Mouse (Mus musculus) intestine, embryonic 14.5 days (tissue): Measurements from ENCODE around the gene Tubg1. TPM values are rescaled to one million over a fixed set of nuclear protein-coding genes. Genes with fewer than 3 reads are reported as not detected.

Experiments
- ATAC-seq: fragments of 200-750 bp; cut with Nextera tagmentation; replicated peaks from 2 replicates; pipeline ENCODE4 v1.8.0; 2017; ENCODE audit warnings: low read depth, moderate number of reproducible peaks, moderate TSS enrichment, moderate library complexity; ENCODE audit not compliant: low FRiP score, low TSS enrichment
- DNase-seq: peaks from one replicate; pipeline ENCODE4 v3.0.0-alpha.2; 2018; ENCODE audit warnings: low spot score
- H3K27ac ChIP-seq: fragments of 300-500 bp; sonication (generic); 2 replicates; pipeline ENCODE4 v1.5.1; 2014; ENCODE audit warnings: low read depth, mild to moderate bottlenecking, control low read depth
- H3K27me3 ChIP-seq: fragments of 300-500 bp; sonication (generic); replicated peaks from 2 replicates; pipeline ENCODE4 v1.6.1; 2014; ENCODE audit warnings: low read length, control low read depth; ENCODE audit not compliant: control insufficient read depth, insufficient read depth
- H3K36me3 ChIP-seq: fragments of 300-500 bp; sonication (generic); 2 replicates; pipeline ENCODE4 v1.6.1; 2014; ENCODE audit warnings: low read length, control low read depth; ENCODE audit not compliant: control insufficient read depth, insufficient read depth
- H3K4me1 ChIP-seq: fragments of 300-500 bp; sonication (generic); replicated peaks from 2 replicates; pipeline ENCODE4 v1.6.1; 2014; ENCODE audit warnings: low read length, control low read depth, mixed read lengths; ENCODE audit not compliant: control insufficient read depth, insufficient read depth
- H3K4me2 ChIP-seq: fragments of 300-500 bp; sonication (generic); 2 replicates; pipeline ENCODE4 v1.6.1; 2014; ENCODE audit warnings: low read length
- H3K4me3 ChIP-seq: fragments of 300-500 bp; sonication (generic); 2 replicates; pipeline ENCODE4 v1.5.1; 2014; ENCODE audit warnings: low read depth, low read length, control low read depth, mixed read lengths
- H3K9ac ChIP-seq: fragments of 300-500 bp; sonication (generic); 2 replicates; pipeline ENCODE4 v1.6.1; 2014; ENCODE audit warnings: mild to moderate bottlenecking, low read length
- H3K9me3 ChIP-seq: fragments of 300-500 bp; sonication (generic); 2 replicates; pipeline ENCODE4 v1.6.1; 2016; ENCODE audit warnings: low read length, control low read depth; ENCODE audit not compliant: control insufficient read depth
- WGBS: fragments of 180-500 bp; shearing (Covaris S2); extraction: QIAGEN DNeasy Blood & Tissue Kit; methylation state at CpG from one replicate; pipeline ENCODE4 v1.1.7; 2014; 5-methylcytosine and 5-hydroxymethylcytosine counted together
- polyA plus RNA-seq: library from polyadenylated mRNA; unstranded; fragments of >200 nt; fragmentation: Nextera tagmentation; extraction: Ambion mirVana; gene quantifications from 2 replicates; pipeline ENCODE4 v1.2.1, GENCODE M21; 2014

Tubg1 gene
- polyA plus RNA-seq, 1 experiment from 2014 or later, result 73.8 TPM

DNA sequence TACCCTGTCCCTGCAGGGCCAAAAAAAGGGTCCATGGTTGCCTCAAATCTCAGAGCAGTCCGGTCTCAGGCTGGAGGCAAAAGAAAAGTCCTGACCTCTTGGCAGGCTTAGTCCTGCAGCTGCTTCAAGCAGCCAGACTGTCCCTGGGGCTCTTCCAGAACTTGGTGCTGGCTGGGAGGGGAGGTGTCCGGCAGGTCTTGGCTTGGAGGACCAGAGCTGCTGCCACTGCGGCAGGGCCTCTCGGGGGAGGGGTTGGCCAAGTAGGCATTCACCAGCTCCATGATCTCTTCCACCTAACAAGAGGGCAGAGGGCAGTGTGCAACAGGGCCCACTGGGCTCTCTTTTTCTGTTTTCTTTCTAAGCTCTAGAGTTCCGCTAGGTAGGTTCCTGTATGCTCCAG, 43.0 kb downstream of the Tubg1 start:
- peaks cover 40% of the 10 kb centered on the region for H3K27me3 ChIP-seq
- no peak for DNase-seq
- H3K4me3 ChIP-seq, result no peak overlapping the region
- no peaks in the 10 kb centered on the region for H3K9me3 ChIP-seq
- WGBS, result 68% methylated on average over 5 of the region's 5 CpGs
- H3K4me2 ChIP-seq, result no peak overlapping the region
- H3K9ac ChIP-seq, result no peak overlapping the region
- H3K27ac ChIP-seq, result no peak overlapping the region
- peaks cover 61% of the 10 kb centered on the region for H3K36me3 ChIP-seq
- no peaks in the 10 kb centered on the region; the same call in 1 of the 2 replicates for H3K4me1 ChIP-seq
- ATAC-seq, result no peak

- ATAC-seq (no peak), DNase-seq (no peak)
- H3K9me3 ChIP-seq, result no peaks in the 10 kb centered on the region
- H3K9ac ChIP-seq, result no peak overlapping the region
- H3K4me2 ChIP-seq, result peak overlapping the region; percentile 30
- peaks cover 49% of the 10 kb centered on the region for H3K27me3 ChIP-seq
- H3K4me3 ChIP-seq, result no peak overlapping the region
- H3K4me1 ChIP-seq, result no peaks in the 10 kb centered on the region; the same call in 1 of the 2 replicates
- H3K27ac ChIP-seq, result no peak overlapping the region
- H3K36me3 ChIP-seq, result peaks cover 64% of the 10 kb centered on the region
- WGBS, result 34% methylated on average over 44 of the region's 49 CpGs
These were observed 44.0 kb downstream of the Tubg1 start for GRCm38 (mm10) chr11:101163476-101164350.

GRCm38 (mm10) chr11:101164351-101164665, 44.6 kb downstream of the Tubg1 start:
- Histone ChIP-seq H3K36me3 (peaks cover 64% of the 10 kb centered on the region), H3K27me3 (peaks cover 54% of the 10 kb centered on the region), H3K4me3 (no peak overlapping the region), H3K4me2 (peak overlapping the region; percentile 30), H3K4me1 (peaks cover 5% of the 10 kb centered on the region), H3K27ac (no peak overlapping the region), H3K9ac (no peak overlapping the region), H3K9me3 (no peaks in the 10 kb centered on the region)
- WGBS, result 25% methylated on average over 21 of the region's 21 CpGs
- ATAC-seq (no peak), DNase-seq (no peak)

- Histone ChIP-seq H3K9ac (no peak overlapping the region), H3K36me3 (peaks cover 64% of the 10 kb centered on the region), H3K27ac (no peak overlapping the region), H3K4me2 (no peak overlapping the region), H3K4me3 (no peak overlapping the region), H3K27me3 (peaks cover 54% of the 10 kb centered on the region), H3K4me1 (peaks cover 11% of the 10 kb centered on the region), H3K9me3 (no peaks in the 10 kb centered on the region)
- 44% methylated on average over 35 of the region's 35 CpGs for WGBS
- ATAC-seq (no peak), DNase-seq (no peak)
These were observed 45.2 kb downstream of the Tubg1 start for GRCm38 (mm10) chr11:101164677-101165580.

DNA sequence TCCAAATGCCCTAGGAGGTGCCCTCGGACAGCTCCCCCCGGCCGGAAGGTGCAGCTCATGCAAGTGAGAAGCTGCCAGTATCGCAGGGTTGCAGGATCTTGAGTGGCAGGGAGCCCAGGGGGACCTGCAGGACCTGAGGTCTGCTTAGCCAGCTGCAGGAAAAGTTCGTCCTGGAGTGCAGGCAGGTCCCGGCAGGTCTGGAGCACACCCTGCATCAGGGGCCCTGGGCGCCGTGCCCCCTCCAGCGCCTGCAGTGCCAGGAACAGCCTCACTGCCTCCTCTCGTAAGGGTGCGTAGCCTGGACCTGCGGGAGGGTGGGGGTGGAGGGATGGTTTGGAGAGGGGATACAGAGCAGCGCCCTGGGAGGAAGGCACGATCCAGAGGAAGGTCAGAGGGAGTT, 46.6 kb downstream of the Tubg1 start:
- Histone ChIP-seq H3K27me3 (peaks cover 54% of the 10 kb centered on the region), H3K9me3 (no peaks in the 10 kb centered on the region), H3K4me1 (peaks cover 12% of the 10 kb centered on the region), H3K9ac (no peak overlapping the region), H3K27ac (no peak overlapping the region), H3K36me3 (peaks cover 63% of the 10 kb centered on the region), H3K4me2 (no peak overlapping the region), H3K4me3 (no peak overlapping the region)
- WGBS, result 75% methylated on average over 14 of the region's 14 CpGs
- ATAC-seq (no peak), DNase-seq (no peak)

- no peak overlapping the region for H3K4me3 ChIP-seq
- no peaks in the 10 kb centered on the region for H3K9me3 ChIP-seq
- DNase-seq (no peak), ATAC-seq (no peak)
- H3K27ac ChIP-seq, result no peak overlapping the region
- H3K4me2 ChIP-seq, result no peak overlapping the region
- peaks cover 17% of the 10 kb centered on the region for H3K4me1 ChIP-seq
- 67% methylated on average over 19 of the region's 19 CpGs for WGBS
- H3K27me3 ChIP-seq, result peaks cover 54% of the 10 kb centered on the region
- peaks cover 53% of the 10 kb centered on the region for H3K36me3 ChIP-seq
- no peak overlapping the region for H3K9ac ChIP-seq
These were observed 47.6 kb downstream of the Tubg1 start for GRCm38 (mm10) chr11:101167211-101167962.

DNA sequence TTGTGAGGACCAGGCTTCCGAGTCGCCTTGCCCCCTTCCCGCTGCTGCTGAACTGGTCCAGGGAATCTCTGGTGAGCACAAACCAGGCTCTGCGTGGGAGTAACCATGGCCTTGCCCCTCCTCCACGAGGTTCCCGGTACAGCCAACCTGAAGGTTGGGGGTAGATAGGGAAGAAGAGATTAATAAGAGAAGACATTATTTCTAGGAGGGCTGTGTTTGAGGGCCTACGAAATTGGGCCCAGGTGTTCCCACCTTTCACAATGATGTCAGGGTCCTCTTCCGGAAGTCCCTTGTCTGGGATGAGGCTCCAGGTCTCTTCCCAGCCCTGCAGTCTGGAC, 48.2 kb downstream of the Tubg1 start:
- Histone ChIP-seq H3K4me1 (peaks cover 21% of the 10 kb centered on the region), H3K36me3 (peaks cover 48% of the 10 kb centered on the region)

DNA sequence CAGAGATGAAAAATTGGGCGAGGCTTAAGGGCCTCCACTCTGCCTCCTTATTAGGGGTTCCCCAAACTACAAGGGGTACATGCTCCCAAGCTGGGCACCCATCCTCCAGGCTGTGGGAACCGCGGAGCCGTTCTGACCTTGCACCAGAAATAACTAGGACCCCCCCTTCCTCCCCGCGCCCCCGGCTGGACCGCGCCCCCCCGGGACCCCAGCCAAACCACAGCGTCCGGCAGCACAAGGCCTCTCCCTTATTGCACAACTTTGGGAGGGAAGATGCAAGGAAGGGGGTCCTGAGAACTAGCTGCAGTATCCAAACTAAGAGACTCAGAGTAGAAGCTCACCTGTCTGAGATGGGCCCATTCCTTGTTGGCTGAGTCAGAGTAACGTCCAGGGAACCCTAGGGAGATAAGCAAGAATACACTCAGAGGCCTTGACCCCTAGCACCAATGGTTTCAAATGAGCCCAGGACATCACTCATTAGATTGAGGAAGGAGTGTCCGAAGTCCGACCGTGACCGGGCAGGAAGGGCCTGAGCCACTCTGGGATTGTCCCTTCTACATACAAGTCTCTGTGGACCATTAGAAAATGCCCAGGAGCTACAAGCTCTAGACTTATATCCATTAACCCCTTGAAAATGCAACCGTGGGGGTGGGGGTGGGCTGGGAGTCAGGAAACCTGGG, 48.7 kb downstream of the Tubg1 start:
- 73% methylated on average over 18 of the region's 18 CpGs for WGBS
- no peak for ATAC-seq
- Histone ChIP-seq H3K9me3 (no peaks in the 10 kb centered on the region), H3K4me3 (no peak overlapping the region), H3K9ac (no peak overlapping the region), H3K36me3 (peaks cover 43% of the 10 kb centered on the region), H3K27ac (no peak overlapping the region), H3K27me3 (peaks cover 53% of the 10 kb centered on the region), H3K4me1 (peaks cover 26% of the 10 kb centered on the region), H3K4me2 (peak overlapping the region; percentile 64; the same call in 1 of the 2 replicates)
- DNase-seq, result no peak

More for the DNA sequence above, 48.2 kb downstream of the Tubg1 start:
- WGBS, result 64% methylated on average over 8 of the region's 8 CpGs
- H3K4me2 ChIP-seq, result no peak overlapping the region
- DNase-seq (no peak), ATAC-seq (no peak)
- H3K9ac ChIP-seq, result no peak overlapping the region
- peaks cover 54% of the 10 kb centered on the region for H3K27me3 ChIP-seq
- no peaks in the 10 kb centered on the region for H3K9me3 ChIP-seq
- no peak overlapping the region for H3K27ac ChIP-seq
- no peak overlapping the region for H3K4me3 ChIP-seq
